Mouse (Mus musculus) B cell, adult 2 months (primary cell): ENCODE measurements around the gene Bcl7a.
A peak's percentile ranks its signal among the peaks of the same experiment; 100 is the strongest.

Experiments
- DNase-seq, 2 experiments: peaks; one replicate each; pipeline ENCODE4 v3.0.0; 2022

Bcl7a gene

DNA sequence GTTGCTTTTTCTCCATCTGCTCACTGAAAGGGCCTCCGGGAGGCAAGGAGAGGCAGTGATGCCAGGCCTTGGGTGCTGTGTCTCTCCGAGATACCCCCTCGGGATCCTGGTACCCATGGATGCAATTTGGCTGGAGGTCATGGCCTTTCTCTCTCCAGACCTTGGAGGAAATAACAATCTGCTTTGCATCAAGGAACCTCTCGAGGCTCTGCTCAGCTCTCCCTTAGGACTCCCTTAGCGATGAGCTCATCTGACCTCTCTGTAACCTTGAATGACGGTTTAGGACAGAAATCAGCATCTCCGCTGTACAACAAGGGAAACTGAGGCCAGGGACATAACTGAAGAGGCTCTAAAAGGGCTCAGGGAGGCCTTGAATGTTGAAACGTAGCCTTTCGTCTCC lies 35.1 kb downstream of the Bcl7a start:
- no peak for DNase-seq

DNA sequence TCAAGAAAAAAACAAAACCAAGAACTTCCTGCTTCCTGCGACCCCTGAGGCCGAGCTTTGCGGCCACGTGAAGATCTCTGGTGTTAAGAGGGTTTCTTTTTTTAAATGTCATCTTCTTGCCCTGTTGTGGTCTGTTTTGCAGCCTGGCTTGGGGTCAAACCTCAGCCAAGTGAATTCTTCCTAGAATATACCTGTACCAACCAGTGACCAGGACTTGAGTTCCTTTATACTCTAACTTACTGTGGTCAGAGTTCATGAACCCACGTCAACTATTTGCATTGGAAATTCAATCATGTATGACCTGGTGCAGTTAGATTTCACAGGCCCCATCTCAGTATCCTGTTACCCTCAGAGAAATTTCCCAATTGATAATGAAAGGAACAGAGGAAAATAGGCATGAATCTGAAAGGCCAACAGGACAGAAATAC lies 35.9 kb downstream of the Bcl7a start:
- DNase-seq: peak; percentile 61

DNA sequence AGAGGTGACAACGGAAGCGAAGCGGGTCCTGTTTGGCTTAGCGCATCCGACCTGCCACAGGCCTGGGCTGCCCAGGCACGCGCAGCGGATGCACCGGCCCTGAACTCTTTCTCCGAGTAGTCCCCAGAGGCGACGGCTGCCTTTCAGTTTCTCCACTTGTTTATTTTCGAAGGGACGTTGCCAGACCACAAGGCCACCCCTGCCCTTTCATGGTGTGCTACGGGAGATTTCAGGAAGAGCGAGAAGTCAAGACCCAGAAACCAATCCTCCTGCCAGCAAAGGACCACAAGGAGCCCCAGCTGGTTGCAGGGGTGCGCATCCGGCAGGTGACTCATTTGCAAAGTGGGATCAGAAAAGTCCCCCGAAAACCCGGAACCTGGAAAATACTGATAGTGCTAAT lies 38.3 kb downstream of the Bcl7a start:
- DNase-seq: peak; percentile 76 to 79

DNA sequence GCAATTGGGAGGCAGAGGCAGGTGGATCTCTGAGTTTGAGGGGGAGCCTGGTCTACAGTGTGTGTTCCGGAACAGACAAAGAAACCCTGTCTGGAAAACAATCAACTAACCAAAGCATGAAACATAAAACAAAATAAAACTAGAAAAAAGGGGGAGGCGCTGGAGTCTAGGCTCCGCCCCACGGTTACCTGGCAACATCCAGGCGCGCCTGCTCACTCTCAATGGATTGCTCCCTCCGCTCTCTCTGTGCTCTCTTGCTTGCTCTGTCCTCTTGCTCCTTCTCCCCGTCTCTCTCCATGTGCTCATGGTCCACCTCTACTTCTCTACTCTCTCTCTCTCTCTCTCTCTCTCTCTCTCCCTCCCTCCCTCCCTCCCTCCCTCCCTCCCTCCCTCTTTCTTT lies 39.1 kb downstream of the Bcl7a start:
- peak; percentile 27 to 29 for DNase-seq

DNA sequence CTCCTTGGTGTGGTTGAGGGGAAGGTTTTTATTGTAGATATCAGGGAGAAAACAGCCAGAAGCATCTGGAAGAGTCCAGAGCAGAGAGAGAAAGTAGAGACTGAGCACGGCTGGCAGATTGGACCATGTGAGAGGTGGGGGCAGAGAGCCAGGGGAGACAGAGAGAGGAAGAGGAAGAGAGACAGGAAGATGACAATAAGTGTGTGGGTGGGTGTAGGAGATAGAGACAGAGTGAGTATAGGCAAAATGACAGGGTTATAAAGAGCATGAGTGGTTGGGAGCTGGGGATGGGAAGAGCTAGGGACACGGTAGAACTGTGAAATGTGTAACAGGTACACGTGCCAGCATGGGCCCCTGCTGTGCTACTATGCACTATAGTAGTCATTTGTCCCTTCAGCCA lies 44.8 kb downstream of the Bcl7a start:
- DNase-seq: peak in 1 of 2 experiments; percentile 23

DNA sequence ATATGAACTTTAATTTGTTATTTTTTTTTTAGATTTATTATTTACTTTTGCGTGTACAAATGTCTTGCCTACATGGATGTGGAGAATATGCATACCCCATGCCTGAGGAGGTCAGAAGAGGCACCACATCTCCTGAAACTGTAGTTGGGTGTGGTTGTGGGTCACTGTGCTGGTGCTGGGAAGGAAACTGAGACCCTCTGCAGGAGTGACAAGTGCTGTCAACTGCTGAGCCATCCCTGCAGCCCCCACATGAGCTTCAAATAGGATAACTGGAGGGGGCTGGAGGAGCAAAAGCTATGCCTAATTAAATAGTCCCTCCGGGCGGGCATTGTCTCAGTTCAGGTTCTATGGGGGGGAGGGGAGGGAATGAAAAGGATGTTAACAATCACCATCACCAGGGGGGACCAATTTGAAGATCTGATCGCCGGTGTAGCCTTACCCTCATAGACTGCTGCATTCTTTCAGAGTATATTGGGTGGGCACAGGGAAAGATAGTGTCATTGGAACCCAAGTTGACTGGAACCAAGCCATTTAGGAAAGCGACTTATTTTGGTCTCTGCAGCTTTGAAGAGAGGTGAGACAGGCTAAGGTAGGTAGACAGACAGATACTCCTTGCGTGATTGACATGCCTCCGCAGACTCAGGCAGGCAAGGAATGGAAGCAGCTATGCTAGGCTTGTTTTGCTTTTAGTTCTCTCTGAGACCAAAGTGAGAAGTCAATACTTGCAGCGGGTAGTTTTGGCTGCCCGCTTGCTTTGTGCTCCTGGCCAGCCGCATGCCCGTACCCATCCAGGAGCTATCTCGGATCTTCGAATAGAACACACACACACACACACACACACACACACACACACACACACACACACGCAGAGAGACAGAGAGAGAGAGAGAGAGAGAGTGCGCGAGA lies 47.2 kb downstream of the Bcl7a start:
- DNase-seq: no peak

DNA sequence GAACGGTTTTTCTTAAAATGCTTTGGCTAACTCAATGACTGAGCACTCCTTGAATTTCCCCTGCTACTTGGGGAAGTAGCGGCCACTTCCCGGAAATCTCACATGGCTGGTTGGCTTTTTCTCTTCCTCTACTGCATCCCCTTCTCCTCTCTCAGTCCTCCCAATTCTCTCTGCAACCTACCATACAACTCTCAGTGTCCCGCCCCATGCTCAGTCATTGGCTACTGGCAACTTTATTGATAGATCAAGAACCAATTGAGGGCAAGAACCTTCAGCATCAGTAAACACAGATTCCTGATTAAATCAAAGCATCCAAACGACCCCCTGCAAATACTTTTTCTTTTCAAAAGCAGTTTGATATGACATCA lies 47.8 kb downstream of the Bcl7a start:
- DNase-seq: peak; percentile 40 to 50

DNA sequence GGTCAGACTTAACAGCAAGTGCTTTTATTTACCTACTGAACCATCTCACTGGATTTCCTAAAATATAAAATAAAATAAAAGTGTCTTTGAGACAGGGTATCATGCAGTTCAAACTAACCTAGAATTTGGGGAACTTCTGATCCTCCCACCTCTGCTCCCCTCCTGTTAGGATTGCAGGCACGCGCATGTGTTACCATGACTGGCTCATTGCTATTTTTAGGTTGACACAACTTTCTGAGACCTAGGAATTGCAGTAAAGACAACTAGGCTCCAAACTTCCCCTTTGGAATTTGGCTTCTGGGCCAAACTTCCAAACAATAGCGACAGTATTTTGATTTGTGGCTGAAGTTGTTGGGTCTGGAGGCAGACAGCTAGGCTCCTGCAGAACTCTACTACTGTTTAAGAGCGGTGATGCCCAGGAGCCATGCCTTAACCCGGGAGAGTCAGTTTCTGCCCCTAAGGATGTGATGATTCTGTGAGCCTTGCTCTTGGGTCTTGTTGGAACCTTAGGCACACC lies 50.2 kb downstream of the Bcl7a start:
- DNase-seq: no peak

DNA sequence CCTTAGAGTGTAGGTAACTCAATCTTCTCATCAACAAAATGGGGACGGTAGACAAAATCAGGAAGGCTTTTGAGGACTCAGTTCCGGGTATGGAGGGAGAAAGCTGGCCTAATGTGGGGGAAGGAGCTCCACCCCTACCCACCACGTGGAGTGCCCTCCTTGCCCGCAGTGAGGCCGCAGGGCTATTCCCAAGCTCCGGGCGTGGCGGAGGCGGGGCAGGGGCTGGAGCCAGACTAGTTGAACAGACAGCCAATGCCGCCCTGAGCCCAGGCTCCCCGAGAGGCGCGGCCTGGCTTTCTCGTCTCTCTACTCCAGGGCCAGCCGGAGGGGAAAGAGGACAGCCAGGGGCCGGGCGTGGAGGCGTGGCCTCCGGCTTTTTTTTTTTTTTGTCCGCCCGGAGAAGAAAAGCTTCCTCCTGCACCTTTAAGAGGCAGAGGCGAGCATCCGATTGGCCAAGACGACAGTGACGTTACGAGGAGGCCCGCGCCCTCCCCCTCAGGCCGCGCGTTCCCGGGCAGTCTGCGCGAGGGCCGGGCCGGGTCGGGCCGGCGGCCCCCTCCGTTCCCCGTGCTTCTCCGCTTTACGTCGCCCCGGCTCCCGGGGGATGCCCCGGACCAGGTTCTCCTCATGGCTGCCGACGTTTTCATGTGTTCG lies 50.8 kb downstream of the Bcl7a start, which contains the start of gene Mlxip:
TSS of gene Mlxip (plus strand) at position 496 of the 654 bp plus-strand sequence.
- peak; percentile 83 to 84 for DNase-seq

DNA sequence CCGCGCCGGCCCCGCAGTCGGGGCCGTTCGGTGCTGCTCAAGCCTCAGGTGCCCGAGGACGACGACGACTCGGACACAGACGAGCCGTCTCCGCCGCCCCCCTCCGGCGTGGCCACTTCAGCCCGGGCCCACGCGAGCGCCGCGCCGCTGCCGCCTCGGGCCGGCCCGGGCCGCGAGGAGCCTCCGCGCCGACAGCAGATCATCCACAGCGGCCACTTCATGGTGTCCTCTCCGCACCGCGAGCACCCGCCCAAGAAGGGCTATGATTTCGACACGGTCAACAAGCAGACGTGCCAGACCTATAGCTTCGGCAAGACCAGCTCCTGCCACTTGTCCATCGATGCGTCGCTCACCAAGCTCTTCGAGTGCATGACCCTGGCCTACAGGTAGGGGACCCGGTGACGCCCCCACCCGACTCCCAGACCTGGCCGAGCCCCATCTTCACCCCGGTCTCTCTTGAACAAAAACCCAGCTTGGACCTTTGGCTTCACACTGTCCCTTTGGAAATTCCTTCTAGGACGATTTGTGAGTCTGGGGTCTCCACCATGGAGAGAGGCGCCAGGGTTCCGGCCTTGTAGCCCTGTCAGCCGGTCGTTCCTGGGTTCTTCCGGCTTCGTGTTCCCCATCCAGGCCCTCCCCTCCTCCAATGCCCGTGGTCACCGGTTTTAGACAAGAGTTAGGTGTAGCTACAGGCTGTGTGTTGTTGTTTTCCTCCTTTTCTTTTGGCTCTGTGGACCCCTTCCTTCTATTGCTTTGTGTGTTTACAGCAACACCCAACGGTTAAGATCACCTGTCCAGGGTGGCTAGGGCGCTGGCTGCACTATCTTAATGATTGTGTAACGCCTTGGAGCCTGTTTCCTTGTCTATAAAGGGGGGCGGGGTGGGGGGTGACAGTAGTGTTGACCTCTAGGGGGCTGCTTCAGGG lies 51.6 kb downstream of the Bcl7a start:
- peak; percentile 59 to 62 for DNase-seq

DNA sequence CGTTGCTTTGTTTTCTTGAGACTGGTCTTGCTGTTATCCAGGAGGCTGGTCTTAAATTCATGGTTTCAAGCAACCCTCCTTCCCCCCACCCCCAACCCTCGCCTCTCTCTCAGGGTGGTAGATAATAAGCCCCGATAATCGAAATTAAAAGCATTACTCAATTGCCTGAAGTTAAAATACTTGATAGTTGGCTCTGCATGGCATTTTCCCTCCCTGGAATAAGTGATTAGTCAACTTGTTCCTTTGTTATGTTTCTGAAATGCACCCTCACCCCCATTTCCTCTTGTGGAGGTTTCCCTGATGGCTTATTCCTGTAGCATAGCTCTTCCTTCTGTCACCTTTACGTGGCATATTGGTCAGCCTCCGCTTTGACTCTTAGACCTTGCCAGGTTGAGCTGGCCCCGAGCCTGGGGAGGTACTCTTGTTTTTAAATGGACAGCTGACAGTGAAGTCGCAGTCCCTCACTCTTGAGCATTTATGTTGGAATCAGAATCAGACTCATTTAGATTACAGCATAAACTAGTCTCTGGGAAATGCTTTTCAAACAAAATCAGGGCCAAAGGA lies 53.3 kb downstream of the Bcl7a start:
- no peak for DNase-seq

DNA sequence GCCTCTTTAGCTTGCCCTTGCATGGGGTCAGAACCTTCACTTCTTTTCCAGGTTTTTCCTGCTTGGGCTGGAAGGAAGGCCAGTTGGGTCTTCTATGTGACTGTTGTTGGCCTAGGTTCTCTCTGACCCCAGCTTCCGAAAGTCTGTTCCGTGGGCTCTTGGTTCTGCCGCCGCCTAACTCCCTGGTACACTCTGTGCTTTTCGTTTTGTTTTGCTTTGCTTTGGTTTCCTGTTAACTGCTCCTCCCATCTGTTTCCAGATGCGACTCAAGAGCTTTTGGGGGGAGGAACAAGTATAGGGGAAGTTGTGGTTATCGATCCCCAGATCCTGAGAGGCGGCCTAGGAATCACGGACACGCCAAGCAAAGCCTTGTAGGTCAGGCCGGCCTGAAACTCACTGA lies 54.2 kb downstream of the Bcl7a start:
- DNase-seq: peak; percentile 31 to 38

DNA sequence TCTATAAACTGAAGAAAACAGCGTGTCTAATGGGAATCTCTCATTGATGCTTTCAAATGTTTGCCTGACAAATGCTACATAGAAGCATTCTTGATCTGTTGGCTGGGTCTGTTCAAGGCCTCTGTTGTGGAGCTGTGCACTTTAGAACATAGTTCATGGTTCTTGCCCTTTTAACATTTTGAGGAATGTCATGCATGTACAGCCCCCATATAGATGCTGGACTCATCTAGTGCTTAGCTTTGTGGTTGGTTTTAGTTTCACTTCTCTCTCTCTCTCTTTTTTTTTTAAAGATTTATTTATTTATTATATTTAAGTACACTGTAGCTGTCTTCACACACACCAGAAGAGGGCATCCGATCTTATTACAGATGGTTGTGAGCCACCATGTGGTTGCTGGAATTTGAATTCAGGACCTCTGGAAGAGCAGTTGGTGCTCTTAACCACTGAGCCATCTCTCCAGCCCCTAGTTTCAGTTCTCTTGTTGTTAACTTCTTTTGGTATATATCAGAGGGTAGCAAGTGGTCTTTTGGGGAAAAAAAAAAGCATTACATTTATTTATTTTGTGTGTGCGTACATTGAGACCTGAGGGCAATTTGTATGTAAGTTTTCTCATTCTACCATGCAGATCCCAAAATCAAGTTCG lies 55.3 kb downstream of the Bcl7a start:
- peak; percentile 41 to 46 for DNase-seq

DNA sequence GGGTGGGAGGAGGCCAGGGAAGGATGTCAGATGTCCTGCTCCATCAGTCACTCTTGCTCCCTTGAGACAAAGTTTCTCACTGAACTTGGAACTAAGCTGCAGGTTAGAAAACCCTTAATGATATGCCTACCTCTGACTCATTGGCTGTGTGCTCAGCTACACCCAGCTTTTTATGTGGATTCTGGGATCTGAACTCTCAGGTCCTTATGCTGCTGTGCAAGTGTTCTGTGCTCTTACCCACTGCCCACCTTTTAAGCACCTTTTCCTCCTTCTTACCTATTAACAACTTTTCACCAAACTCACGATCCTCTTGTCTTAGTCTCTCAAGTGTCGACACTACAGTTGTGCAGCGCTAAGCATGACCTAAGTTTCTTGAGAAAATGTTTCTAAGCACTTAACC lies 60.8 kb downstream of the Bcl7a start:
- DNase-seq: no peak

DNA sequence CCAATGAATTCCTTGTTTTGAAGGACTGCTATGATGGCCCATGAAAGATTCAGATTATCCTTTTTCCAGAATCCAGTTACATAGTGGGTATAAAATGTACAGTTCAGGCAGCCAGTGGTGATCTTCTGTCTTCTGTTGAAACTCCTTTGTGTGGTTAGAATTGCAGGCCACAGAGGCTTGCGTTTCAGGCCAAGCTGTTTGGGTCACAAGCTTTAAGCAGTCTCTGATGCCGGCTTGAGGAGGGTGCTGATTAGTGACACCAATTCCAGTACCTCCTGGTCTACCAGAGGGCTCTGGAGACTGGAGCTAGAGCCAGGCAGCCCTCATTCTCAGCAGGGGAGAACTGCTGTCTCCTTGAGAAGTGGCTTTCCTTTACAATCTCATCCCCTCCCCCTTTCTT lies 63.3 kb downstream of the Bcl7a start:
- no peak for DNase-seq

DNA sequence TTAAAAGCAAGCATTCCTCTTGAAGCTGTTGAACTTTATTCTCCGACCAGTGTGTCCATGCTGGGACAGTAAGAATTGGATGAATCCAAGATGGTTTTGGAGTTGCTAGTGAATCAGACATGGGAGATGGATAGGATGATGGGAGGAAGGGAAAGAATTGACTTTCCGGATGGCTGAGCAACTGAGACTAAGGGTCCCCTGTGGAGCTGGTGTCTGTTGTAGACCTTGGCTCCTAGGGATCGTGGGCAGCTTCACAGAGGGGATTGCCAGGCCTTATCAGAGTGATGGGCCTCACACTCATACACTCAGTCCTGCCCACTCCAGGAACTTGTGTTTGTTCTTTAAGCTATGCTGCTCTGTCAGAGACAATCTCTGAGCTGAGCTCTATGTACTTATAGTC lies 64.5 kb downstream of the Bcl7a start:
- no peak for DNase-seq

DNA sequence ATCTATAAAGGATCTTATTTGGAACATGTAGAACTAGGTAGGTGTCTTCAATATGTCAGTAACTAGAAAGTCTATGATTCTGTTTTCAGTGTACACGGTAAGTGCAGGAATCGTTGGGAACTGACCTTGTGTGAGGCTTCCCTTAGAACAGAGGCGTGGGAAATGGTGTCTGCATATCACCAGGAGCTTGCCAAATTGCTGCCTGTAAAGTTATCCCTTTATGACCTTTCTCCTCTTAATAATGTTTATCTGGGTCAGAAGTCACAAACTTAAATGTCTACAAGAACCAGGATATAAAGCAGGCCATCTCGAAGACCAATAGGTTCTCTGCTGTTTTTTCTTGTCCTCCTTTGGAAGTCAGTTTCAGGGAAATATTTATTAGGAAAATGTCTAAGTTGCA lies 68.6 kb downstream of the Bcl7a start:
- DNase-seq: no peak

DNA sequence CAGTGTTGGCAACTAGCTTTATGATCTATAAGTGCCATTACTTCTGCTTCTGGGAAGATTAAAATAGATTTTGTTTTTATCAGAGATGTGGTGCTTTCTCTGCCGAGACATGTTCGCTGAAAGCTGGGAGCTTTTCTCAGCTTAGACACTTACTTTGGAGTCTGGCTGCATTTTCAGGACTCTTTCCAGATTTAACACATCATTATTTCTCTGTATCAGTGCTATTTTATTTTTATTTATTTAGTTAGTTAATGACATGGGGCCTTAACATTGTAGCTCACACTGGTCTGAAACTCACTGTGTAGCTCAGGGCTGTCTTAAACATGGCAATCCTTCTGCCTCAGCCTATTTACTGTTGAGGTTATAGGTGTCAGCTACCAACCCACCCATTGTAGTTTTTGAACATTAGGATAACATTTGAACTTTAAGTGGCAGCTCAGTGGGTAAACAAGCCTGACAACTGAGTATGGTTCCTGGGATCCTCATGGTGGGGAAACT lies 70.3 kb downstream of the Bcl7a start:
- DNase-seq: no peak

DNA sequence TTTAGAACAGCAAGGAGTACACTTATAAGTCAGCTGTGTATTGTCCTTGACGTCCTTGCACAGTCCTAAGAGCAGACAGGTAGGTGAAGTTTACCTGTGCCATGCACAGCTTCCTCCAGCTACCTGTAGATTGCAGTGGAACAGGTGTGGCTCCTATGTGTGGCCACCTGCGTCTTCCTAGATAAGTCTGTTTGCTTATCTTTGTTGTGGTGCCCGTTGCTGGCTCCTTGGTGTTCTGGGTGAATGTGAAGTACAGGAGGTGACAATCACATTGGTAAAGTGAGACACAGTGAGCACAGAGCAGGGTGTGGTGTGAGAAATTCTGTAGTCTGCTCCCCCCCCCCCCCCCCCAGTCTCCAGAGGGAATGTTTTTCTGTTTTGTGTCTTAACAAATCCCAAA lies 72.5 kb downstream of the Bcl7a start:
- DNase-seq: no peak

DNA sequence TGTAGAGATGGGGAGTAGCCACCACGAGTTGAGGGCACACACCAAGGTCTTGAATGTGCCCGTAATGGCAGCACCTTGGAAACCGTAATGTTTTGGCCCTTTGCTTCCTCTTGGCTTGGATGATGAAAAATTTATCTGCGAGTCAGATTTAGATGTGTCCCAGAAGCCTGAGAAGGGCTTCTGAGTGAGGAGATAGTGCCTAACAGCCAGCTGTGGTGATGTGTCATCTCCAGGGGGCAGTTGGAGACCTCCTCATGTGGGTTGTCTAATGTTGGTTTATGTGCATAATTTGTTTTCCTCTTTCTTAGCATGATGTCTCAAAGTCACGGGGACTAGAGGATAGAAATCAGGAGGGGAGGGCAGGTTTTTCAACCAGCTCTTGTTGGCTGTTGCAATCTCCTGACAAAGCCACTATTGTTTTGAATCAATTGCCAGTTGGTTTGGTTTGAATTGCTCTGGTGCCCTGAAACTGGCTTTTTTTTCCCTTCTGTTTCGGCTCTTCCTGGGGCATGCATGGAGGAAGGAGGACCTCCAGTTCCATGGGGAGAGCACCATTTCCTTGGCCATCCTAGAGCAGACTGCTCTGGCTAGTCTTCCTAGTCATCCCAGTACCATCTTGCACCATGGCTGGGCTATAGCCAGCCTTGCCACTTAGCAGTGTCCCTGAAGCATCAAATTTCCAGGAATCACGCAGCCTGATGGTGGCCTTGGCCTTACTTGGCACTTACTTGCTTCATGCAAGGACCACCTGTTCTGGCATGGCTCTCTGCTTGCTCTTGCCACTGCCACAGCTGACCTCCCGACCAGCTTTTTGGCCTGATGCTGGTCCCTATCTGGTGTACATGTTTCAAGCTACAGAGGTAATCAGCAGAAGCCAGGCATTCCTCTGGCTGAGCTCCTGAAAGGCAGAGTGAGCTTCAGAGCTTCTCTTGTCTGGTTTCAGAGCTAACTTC lies 73.2 kb downstream of the Bcl7a start:
- DNase-seq: no peak

DNA sequence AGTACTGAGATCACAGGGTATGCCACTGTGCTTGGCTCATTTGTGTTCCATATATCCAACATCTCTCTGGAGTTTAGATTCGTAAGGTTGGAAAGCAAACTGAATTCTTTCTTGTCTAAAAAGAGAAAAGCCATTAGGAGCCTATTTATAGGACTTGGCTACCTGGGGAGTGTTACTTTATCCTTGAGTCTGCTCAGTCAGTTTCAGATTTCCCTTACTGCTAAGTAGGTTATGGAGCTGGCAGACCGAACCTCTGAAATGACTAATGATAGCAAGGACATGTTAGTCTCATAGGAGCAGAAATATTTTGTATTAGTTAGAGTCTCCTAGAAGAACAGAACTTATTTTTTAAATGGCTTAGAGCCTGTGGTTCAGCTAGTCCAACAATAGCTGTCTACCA lies 80.3 kb downstream of the Bcl7a start:
- no peak for DNase-seq
